Mouse (Mus musculus) Patski (cell line): ENCODE data around the gene Lhx2. TPM values are rescaled to one million over a fixed set of nuclear protein-coding genes. Genes with fewer than 3 reads are reported as not detected.

Source experiments
- ATAC-seq: fragments of 100-300 bp; one replicate; pipeline ENCODE4 v1.8.0; 2021
- CTCF ChIA-PET: fragments of 350-600 bp; sonication (Branson Sonifier 250); formaldehyde crosslinking; loops from one replicate; lab custom pipeline; 2022; ENCODE audit warnings: inconsistent platforms; lab: Charles Lee
- POLR2A ChIA-PET: fragments of 350-600 bp; sonication (Branson Sonifier 250); formaldehyde crosslinking; loops from one replicate; lab custom pipeline; 2022; ENCODE audit warnings: antibody characterized with exemption, inconsistent platforms; lab: Charles Lee
- DNase-seq: peaks from one replicate; pipeline ENCODE4 v3.0.0-alpha.2; 2011; ENCODE audit warnings: low read depth, low spot score
- H3K27me3 ChIP-seq: fragments of 371-371 bp; one replicate; pipeline ENCODE4 v1.5.1; 2021
- CTCF ChIP-seq: fragments of 100-300 bp; IDR thresholded peaks from one replicate; pipeline ENCODE4 v1.5.1; 2021
- in situ Hi-C: fragments of 300-500 bp; cut with MboI; formaldehyde crosslinking; loops from 3 replicates; pipeline ENCODE4 v1.11.1; 2018; ENCODE audit warnings: low pct_unique_long_range_greater_than_20kb, mixed read lengths
- polyA plus RNA-seq: library from polyadenylated mRNA; unstranded; gene quantifications from one replicate; pipeline ENCODE4 v1.2.3, GENCODE M21; 2021

The Lhx2 gene
- polyA plus RNA-seq, 1 experiment from 2014 or later, result 4.3 TPM

GRCm38 (mm10) chr2:38353664-38354063, 14.6 kb downstream of the Lhx2 start:
- no peaks in the 10 kb centered on the region for H3K27me3 ChIP-seq
- ATAC-seq (no peak), DNase-seq (no peak)
- in situ Hi-C loops, result no loop called here
- CTCF ChIA-PET, result no interaction called here
- POLR2A ChIA-PET, result no interaction called here
- TF ChIP-seq CTCF, result no peak

- ATAC-seq (no peak), DNase-seq (no peak)
- in situ Hi-C loops, result no loop called here
- no peak for TF ChIP-seq CTCF
- H3K27me3 ChIP-seq, result no peaks in the 10 kb centered on the region
- ChIA-PET POLR2A (no interaction called here), CTCF (no interaction called here)
Measured at GRCm38 (mm10) chr2:38354179-38354716, 15.2 kb downstream of the Lhx2 start.

GRCm38 (mm10) chr2:38354717-38355510, 15.8 kb downstream of the Lhx2 start:
- DNase-seq, result no peak
- no peak for TF ChIP-seq CTCF

GRCm38 (mm10) chr2:38355731-38356427, 16.8 kb downstream of the Lhx2 start:
- TF ChIP-seq CTCF, result no peak
- CTCF ChIA-PET, result no interaction called here
- POLR2A ChIA-PET, result no interaction called here
- no peaks in the 10 kb centered on the region for H3K27me3 ChIP-seq
- ATAC-seq (no peak), DNase-seq (no peak)
- in situ Hi-C loops, result no loop called here

More at GRCm38 (mm10) chr2:38354717-38355510, 15.8 kb downstream of the Lhx2 start:
- in situ Hi-C loops, result no loop called here
- H3K27me3 ChIP-seq, result no peaks in the 10 kb centered on the region
- POLR2A ChIA-PET, result no interaction called here
- no peak for ATAC-seq
- CTCF ChIA-PET, result no interaction called here

- DNase-seq, result no peak
- POLR2A ChIA-PET, result interaction anchor here (0.6 to 0.7 kb wide), 3 partner anchors 30 to 351 kb away, joined by 3 read pairs; no protein-coding TSS in a partner anchor
- CTCF ChIA-PET, result interaction anchor here (1.1 to 1.5 kb wide), 2 partner anchors 19 to 431 kb away, joined by 3 read pairs; no protein-coding TSS in a partner anchor
- H3K27me3 ChIP-seq, result no peaks in the 10 kb centered on the region
- ATAC-seq, result no peak
- in situ Hi-C loops, result no loop called here
- no peak for TF ChIP-seq CTCF
Measured at GRCm38 (mm10) chr2:38356428-38357260, 17.6 kb downstream of the Lhx2 start.

- ATAC-seq (no peak), DNase-seq (no peak)
- TF ChIP-seq CTCF, result no peak
- POLR2A ChIA-PET, result interaction anchor here (0.6 to 0.7 kb wide), 3 partner anchors 29 to 352 kb away, joined by 3 read pairs; no protein-coding TSS in a partner anchor
- CTCF ChIA-PET, result interaction anchor here (1.1 to 1.5 kb wide), 2 partner anchors 18 to 432 kb away, joined by 3 read pairs; no protein-coding TSS in a partner anchor
- in situ Hi-C loops, result no loop called here
- H3K27me3 ChIP-seq, result no peaks in the 10 kb centered on the region
Measured at GRCm38 (mm10) chr2:38357294-38358246, 18.5 kb downstream of the Lhx2 start.

DNA sequence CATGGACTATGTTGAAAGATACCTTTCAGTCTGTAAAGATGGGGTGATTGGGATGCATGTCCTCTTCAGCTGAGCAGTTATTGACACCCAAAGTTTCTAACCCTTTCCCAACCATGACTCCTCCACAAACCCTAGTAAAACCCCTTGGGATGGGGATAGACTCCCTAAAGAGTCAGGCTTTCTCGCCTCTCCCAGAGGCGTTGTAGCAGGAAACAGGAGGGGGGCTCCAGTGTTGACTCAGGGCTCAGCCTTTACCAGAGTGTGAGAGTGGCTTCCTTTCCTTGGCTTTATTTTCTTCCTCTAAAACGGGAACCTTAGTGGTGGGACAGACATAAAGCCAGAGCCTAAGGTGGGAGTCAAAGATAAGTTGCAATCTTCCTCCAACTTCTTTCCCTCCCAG, 19.5 kb downstream of the Lhx2 start:
- CTCF ChIA-PET, result no interaction called here
- POLR2A ChIA-PET, result no interaction called here
- DNase-seq (no peak), ATAC-seq (no peak)
- no peaks in the 10 kb centered on the region for H3K27me3 ChIP-seq
- no peak for TF ChIP-seq CTCF
- in situ Hi-C loops, result no loop called here

DNA sequence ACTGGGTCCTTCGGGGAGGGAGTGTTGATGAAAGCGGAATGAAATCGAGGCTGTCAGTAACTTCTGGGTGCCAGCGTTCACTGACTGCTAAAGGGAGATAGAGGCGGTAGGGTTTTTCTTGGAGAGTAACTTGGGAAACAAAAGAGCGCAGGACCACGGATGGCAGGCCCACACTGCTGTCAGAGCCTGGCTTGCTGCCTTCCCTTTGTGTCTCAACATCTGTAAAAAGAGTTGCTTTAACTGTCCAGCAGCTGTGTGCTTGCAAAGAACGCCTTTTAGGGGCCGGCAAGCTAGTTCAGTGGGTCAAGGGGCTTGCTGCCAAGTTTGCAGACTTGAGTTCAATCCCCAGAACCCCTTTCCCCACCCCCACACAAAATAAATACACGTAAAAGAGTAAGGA, 20.1 kb downstream of the Lhx2 start:
- TF ChIP-seq CTCF, result no peak
- ChIA-PET CTCF (no interaction called here), POLR2A (no interaction called here)
- H3K27me3 ChIP-seq, result no peaks in the 10 kb centered on the region
- no peak for DNase-seq
- in situ Hi-C loops, result no loop called here
- no peak for ATAC-seq

GRCm38 (mm10) chr2:38359811-38360210, 20.7 kb downstream of the Lhx2 start:
- ATAC-seq (no peak), DNase-seq (peak; percentile 37)
- ChIA-PET POLR2A (no interaction called here), CTCF (no interaction called here)
- no peaks in the 10 kb centered on the region for H3K27me3 ChIP-seq
- in situ Hi-C loops, result no loop called here
- no peak for TF ChIP-seq CTCF
